Mouse (Mus musculus) cerebellum, adult (tissue): ENCODE measurements around the gene Nkx2-3.

ENCODE experiments used
- ATAC-seq: cut with Nextera tagmentation; 2 replicates; pipeline ENCODE4 v1.9.2; 2017; ENCODE audit warnings: mild to moderate bottlenecking, moderate library complexity, mixed read lengths; ENCODE audit not compliant: insufficient number of reproducible peaks, low FRiP score, low TSS enrichment

The Nkx2-3 gene

DNA sequence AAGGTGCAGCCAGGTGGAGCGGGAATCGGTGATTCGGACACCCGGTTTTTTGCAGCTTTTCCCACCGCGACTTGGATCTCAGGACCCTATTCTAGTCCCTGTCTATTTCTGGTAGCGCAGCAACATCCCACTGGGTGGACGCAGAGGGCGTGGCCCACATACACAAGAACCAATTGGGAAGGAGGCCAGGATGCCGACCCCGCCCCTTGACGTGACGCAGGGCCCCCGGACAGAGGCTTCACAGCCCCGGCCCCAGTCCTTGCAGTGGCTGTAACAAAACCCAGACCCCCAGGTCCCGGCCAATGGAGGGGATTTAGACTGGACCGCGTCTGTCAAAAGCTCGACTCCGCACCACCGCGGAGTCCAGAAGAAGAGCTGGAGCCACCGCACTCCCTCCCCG lies at the start of gene Nkx2-3:
TSS of gene Nkx2-3 (plus strand) at position 275 of the 400 bp plus-strand sequence.
- no peak for ATAC-seq

DNA sequence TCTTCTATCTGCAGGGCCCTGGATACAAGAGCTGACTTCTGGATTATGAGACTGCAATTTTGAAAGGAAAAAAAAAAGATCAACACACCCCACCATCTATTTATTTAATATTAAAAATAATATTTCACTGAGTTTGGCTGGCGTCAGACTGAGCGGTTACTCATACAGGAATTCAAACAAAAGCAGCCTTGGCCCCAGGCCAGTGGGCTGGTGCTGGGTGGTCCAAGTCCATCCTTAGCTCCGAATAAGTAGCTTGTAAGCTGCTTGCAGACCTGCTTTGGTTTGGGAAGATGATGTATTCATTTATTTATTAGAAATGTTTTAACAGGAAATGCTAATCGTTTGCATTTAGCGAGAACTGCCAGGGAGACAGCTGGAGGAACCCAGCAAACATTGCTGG lies 49.0 kb upstream of the Nkx2-3 start:
- no peak for ATAC-seq

DNA sequence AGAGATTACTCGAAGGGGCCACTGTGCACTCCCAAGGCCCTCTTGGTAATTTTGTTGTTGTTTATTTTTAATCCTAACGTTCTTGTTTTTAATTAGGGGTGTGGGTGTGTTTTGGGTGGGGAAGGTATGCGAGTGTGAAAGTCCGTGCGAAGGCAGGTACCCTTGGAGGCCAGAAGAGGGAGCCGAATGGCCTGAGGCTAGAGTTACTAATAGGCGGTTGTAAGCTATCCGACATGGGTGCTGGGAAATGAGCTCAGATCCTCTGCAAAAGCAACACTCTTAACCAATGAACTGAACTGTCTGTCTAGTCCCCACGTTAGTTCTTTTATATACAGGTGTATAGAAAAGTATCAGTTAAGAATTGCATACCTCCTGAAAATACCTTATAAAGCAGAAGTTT lies 43.8 kb upstream of the Nkx2-3 start:
- no peak for ATAC-seq

DNA sequence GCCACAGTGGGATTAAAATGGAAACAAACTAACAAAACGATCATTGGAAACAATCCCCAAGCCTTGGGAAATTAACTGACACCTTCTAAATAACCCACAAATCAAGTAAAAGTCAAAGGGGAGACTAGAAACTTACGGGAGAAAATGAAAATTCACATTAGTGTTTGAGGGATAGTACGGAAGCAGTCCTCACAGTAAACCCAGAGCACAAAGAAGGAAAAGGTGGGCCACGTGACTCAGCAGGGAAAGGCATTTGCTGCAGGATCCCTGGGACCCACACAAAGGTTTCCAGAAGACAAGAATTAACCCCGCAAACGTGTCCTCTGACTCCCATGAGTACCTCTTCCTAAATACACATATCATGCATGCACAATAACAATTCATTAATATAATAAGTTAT lies 43.0 kb upstream of the Nkx2-3 start:
- ATAC-seq = no peak

DNA sequence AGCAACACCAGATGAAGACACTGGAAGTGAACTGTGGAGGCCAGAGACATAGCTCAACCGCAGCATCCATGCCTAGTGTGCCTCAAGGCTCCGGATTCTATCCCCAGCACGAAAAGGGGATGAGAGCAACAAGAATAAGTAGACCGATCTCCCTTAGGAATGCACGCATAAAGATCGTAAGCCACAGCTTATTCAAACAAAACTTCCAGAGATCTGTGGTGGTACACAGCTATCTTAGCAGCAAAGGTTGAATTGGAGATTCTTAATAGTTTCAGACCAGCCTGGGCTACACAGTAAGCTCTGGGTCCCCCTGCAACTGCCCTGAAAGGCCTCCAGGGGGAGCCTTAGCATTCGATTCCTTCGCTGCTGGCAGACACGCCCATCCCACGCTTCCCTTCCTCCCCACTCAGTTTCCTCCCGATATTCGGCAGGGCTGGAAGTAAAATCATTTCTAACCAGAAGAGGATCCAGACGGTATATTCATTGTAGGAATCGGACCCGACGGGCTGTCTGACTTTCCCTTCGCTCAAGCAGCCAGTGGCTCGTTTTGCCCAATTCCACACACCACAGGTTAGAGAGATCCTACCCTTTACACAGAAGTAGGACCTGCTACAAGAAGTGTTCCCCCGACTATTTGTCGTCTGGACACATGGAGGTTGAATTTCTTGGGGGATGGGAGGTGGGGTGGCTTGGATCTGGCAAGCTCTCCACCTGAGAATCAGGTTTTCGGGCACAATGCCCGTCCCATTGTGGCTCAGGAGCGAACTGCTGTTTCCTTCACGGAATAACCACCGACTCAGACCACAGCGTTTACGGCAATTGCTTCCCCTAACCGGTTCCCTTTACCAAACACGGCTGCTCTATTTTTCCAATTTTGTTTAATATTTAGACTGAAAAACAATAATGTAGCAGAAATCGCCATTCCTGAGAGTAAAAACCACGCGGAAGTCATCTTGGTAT lies 41.0 kb upstream of the Nkx2-3 start:
- peak; percentile 49; the same call in 1 of the 2 replicates for ATAC-seq

DNA sequence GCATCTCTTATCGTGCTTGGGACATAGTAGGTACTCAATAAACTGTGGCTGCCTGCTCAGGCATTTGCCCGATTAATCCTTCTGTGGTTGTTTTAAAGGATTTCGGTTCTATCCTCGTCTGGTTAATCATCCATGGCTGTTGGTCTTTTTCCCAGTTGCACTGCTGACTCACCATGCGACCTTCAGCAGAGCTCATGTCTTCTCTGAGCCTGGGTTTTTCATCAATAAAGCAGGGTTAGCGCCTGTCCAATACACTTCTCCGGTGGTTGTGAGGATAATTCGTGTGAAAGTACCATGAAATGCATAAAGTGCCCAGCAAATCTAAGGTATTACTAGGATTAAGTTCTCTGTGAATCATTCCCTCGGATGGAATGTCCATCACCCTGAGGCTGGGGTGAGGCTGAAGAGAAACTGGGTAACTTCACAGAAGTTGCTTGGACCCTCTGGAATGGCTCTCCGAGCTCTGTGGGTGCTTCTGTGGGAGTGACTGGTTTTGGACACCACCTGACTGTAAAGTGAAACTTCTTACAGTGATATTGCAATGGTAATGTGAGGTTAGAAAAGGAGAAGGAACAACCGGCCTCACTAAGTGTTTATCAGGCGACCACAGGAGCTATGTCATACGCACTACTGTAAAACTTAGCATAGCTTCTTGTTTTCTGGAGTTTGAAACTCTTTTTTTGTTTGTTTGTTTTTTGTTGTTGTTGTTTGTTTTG lies 32.9 kb upstream of the Nkx2-3 start:
- no peak for ATAC-seq

DNA sequence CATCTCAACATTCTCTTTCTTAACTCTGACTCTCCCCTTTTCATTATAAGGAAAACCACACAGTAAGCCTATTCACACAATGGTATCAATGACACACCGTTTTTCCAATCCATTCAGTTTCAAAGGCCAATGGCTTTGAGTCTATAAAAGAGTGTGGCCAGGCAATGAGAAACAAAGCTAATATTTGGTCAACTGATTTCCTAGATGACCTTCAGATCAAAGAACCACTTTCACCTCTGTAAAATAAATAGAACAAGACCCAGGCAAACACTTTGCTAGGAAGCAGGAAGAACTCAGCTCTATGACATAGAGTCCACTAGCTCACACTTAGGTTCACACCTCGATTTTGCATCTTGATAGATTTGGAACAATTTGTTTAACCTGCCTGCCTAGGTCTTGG lies 30.9 kb upstream of the Nkx2-3 start:
- no peak for ATAC-seq

DNA sequence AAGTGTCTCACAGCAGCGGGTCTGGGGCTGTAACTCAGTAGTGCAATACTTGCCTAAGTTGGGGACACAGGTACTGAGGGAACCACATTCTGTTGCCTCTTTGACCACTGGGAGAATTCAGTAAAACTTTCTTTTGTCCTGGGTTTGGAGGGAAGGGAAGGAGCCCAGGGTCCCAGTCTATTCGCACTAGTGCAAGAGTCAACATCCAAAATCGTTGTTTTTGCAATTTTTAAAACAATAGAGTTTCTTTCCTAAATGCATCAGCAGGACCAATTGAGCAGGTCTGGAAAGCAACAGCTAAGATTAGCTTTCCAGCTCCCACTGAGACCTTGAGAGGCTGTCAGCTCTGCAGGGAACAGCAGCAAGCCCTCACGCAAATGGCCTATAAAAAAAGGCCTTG lies 28.9 kb upstream of the Nkx2-3 start:
- ATAC-seq = no peak

DNA sequence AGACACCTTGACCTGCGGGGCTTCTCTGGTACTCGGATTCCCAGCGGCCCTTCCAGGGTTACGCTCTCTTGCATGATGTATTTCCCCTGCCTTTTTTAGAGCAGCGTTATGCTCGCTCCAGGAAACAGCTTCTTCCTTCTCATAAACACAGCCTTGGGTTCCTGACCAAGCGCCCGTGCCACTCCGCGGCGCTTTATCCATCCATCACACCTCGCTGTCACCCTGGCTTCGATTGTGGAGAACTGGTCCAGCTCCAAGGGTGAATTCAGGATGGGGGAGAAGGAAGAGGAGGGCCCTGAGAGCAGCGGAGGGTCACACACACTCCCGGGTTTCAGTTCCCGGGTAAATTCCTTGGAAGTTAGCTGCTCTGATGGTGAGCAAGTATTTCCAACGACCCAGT lies 28.5 kb upstream of the Nkx2-3 start:
- no peak for ATAC-seq

DNA sequence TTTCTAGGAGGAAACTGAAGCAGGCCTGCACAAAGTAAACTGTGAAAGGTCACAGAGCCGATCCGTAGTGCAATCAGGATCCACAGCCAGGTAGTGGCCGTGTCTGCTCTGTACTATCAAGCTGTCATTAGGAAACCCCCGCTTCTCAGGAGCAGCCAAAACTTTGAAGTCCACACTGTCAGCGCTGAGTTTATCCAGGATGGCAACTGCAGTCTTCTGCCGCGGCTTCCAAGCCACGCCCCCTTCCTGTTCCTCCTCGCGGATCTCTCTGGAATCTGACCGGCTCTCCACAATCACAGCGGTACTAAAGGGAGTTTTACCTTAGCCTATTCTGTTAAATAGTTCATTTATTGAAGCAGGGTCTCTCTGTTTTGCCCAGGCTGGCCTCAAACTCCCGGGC lies 27.3 kb upstream of the Nkx2-3 start:
- ATAC-seq = no peak

DNA sequence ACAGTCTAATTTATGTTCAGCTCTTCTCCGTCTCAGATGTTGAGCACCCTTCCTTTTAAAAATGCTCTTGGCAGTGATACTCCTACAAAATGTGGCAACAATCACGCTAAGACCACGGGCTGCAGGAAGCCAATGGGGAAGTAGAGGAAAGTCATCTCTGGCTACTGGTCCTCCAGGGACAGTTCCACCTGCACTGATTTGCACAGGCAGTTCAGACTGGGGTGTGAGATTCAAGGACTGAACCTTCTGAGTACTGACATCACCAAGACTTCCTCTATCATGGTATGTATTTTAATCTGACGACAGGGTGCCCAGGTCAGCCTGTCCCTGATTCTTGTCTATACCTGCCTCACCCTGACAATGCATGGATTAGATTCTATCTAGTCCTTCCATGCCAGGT lies 20.1 kb upstream of the Nkx2-3 start:
- no peak for ATAC-seq

DNA sequence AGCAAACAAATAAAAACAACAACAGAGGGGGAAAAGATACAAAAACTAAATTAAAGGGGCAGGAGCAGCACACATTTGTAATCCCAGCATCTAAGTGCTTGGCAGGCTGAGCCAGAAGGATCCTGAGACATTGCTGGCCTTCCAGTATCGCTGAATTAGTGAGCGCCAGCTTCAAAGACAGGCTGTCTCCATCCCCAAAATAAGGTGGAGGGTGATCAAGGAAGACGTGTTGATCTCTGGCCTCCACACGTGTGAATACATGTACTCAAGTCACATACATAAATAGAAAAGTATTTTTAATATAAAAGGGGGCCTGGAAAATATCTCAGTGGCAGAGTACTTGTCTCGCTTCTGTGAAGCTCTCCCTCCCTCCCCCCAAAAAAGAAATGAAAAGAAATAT lies 15.1 kb upstream of the Nkx2-3 start:
- no peak for ATAC-seq

DNA sequence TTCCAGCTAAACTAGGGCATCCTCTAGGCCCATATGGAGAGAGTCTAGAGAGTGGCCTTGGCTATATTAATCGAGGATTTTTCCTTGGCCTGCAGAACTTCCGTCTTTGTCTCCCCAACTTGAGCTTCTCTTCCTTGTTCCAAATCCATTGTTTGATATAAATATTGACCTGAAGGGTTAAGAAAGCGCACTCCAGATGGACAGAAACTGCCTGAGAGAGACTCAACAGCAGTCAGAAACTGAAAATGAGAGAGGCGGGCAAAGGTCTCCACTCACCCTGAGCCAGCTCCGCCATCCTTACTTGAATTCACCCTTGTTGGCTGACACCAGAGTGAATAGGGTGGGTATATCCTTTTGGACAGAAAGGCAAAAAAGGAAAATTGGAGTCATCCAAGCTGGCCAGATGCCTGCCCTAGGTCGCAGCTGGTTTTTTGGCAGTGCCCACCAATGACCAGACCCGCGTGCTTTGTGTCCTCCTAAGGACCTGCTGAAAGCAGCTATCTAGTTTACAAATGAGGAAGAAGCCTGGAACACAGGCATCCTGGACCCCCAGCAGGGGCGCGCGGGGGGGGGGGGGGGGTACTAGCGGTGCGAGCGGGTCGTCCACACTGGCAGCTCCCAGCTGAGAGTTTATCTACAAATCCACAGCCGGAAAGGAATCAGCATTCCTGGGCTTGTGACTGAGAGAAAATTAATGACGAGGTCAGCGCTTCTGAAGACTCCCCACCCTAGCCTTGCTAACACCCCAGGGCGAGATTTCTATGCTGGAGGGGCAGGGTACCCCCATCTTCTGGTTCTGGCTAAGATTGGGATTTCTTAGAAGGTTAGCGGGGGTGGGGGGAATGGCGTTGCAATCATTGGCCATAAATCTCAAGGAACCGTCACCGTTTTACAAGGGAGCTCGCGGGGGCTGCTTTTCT lies 13.1 kb upstream of the Nkx2-3 start:
- ATAC-seq = no peak

DNA sequence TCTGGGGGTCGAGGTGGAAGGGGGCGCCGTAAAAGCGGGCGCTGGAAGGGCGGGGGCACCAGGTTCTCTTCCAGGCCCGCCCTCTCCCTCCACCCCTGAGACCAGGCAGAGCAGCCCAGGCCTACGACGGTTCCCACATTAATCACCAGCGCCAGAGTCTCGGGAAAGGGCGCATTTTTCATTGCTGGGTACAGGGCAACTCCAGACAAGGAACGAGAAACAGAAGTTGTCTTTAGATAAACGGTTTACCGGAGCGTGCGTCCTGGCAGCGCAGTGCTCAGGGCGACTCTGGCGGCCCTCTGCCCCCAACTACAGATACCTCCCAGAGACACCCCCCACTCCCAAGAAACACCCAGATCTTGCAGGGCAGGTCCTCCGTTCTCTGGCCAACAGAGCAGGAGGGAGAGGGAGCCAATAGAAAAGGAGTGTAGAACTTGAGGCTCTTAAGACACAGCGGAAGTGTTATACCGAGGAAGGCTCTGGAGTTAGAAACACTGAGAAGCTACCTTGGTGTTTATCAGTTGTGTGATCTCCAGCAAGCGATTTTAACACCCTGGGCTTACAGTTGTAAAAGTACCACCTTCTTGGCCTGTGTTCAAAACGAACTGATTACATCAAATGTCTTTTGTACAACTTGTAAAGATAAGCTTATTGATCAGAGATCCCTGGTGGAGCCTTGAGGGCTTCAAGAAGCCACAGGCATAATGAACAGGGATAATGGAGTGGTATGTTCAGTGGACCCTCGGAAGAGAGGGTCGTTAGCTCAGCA lies 12.2 kb upstream of the Nkx2-3 start:
- ATAC-seq = no peak

DNA sequence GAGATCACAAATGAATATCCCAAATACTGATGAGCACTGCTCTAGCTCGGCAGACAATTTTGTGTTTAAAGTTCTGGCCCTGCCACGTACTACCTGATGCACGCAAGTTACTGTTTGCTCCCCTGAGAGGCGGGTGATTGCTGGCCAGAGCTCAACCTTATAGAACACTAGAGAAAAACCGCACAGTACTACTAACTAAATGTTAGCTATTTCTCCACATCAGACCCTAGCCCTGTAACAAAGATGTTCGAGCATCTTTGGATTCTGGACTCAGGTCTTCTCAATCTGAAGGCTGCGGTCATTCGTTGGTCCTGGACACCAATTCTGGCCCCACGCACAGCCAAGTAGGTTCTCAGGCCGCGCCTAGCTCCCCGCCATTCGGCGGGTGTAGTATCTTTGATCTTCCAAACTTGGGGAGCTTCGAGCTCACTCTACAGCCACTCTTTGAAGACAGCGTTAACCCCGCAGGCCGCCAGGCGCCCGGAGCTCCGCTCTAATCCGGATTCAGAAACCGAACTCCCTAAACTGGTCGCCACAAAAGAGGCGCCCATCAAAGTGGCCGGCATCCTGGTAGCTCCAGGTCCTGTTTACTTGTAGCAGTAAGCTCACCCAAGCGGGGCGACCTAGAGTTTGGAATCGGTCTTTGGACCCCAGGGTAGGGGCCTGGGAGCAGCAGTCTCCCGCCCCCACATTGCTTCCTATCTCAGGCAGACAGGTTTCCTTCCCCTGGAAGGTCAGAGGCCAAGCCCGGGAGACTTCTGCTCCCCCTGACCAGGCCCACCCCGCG lies 11.4 kb upstream of the Nkx2-3 start:
- no peak for ATAC-seq

DNA sequence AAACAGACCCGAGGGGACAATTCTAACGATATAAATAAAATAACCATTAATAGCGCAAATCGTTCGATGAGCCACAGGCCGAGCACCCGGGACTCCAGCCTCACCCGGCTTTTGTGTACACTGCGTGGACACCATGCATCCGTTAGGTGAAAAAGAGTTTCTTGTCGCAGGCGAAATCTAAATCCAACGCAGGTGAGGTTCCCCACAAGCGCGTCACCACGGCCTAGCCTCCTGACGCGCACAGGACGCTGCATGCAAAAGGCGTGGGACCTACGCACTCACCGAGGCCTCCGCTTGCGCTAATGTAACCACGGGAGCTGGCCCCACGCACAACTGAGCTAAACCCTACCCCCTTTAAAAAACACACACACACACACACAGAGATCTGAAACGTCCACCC lies 10.7 kb upstream of the Nkx2-3 start:
- no peak for ATAC-seq

DNA sequence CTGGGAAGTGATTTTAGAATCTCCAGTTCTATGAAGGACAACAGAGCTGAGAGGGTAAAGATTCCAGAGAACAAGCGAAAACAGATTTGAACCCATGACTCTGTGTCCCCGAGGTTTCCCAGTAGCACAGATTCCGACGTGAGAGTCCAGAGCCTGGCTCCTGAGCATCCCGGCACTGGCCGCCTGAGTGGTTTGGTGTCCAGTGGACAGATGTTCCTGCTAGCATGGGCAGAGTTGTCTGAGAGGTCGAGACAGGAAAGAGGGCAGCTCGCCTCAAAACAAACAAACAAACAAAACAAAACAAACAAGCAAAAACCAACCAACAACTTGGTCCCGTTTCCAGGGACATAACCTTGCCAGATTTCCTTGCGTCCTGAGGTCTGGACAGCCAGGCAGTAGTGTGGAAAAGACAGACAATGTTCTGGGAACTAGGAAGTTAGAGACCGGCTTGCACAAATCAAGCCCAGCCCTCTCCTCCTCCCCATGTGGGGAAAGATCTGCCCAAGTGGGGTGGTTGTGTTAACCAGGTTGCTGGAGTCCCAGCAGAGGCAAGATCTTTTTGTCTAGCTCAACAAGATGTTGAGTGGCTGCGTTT lies 10.0 kb upstream of the Nkx2-3 start:
- no peak for ATAC-seq

DNA sequence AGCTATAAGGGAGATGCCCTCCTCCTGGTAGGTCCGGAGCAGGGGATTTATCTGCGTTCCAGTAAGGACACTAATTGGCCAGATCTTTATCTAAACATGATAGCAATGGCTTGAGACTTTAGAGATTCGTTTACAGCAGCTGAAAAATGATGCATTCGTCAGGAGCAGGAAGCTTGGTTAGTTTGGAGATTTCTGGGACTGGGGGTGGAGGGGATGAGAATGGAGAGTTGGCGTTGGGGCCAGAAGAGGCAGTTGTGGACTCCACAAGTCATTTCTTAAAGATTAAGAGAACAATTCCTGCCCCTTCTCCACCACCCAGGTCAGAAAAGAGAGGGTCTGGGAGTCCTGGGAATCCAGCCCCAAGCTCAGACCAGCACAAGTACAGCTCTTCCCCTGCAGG lies 8.6 kb upstream of the Nkx2-3 start:
- no peak for ATAC-seq
